In genomic region chr1:52226416-52226815, GRCm38 (mm10) we compare ENCODE assay signal across 28 mouse cellular contexts. TPM values are rescaled to one million over a fixed set of nuclear protein-coding genes. Genes with fewer than 3 reads are reported as not detected.
DNase-seq lines count a peak whose midpoint lies in the region; ATAC-seq and TF ChIP-seq lines count a peak whose summit lies in the region.
"Had no signal": no experiment of that assay in that cellular context is flagged by ENCODE, and none has a peak within 500 bp of the region (broad histone marks: within the 10 kb centered on the region; RNA-seq: fewer than 3 reads in every experiment).

No protein-coding gene starts in this region.

- peaks cover 16% of the 10 kb centered on the region for H3K36me3 ChIP-seq in G1E (replicated peaks)
- peaks cover 24% of the 10 kb centered on the region for H3K36me3 ChIP-seq in heart, adult 2 months (ENCODE audit: control insufficient read depth, insufficient read depth, low read length)
- H3K36me3 ChIP-seq: embryonic facial prominence, embryonic 12.5 days; embryonic facial prominence, embryonic 15.5 days; forebrain, embryonic 15.5 days; heart, embryonic 12.5 days; heart, embryonic 15.5 days had no signal

- ATAC-seq in G1E (ENCODE audit: extremely low read depth, insufficient number of reproducible peaks, low FRiP score, poor library complexity, severe bottlenecking): peak; percentile 37; the same call in 1 of the 2 replicates
- peak; percentile 50 for ATAC-seq in common myeloid progenitor, adult 5-6 weeks (replicated peaks; ENCODE audit: low read depth, poor library complexity, severe bottlenecking)
- peak; percentile 56; the same call in 1 of the 2 replicates for ATAC-seq in monocyte, adult 5-6 weeks (replicated peaks; ENCODE audit: insufficient number of reproducible peaks, low FRiP score, low TSS enrichment, poor library complexity, severe bottlenecking)
- ATAC-seq: activated CD4-positive, CD25-positive, alpha-beta regulatory T cell, adult 4 months; CD4-positive, CD25-positive, alpha-beta regulatory T cell, adult 4 months; forebrain, embryonic 15.5 days; hindbrain, postnatal 0 days; inflammation-experienced regulatory T-cells, adult 6 months; intestine, embryonic 16.5 days had no signal

- H3K27ac ChIP-seq in heart, adult 2 months: no peak overlapping the region
- H3K27ac ChIP-seq: embryonic facial prominence, embryonic 12.5 days; embryonic facial prominence, embryonic 15.5 days; forebrain, embryonic 15.5 days; heart, embryonic 15.5 days; hindbrain, embryonic 14.5 days; hindbrain, postnatal 0 days had no signal

- no peak for TF ChIP-seq EP300 in heart, adult 2 months (IDR thresholded peaks at IDR 0.05; ENCODE audit: insufficient read depth, low read depth, low read length)

- TF ChIP-seq CTCF in G1E (IDR thresholded peaks at IDR 0.05; ENCODE audit: low read depth, low read length): no peak
- no peak for TF ChIP-seq CTCF in heart, adult 2 months (IDR thresholded peaks at IDR 0.05)

- H3K9me3 ChIP-seq in G1E (replicated peaks): no peaks in the 10 kb centered on the region
- H3K9me3 ChIP-seq: embryonic facial prominence, embryonic 12.5 days; embryonic facial prominence, embryonic 15.5 days; forebrain, embryonic 15.5 days; heart, embryonic 12.5 days; heart, embryonic 15.5 days had no signal

- no peak overlapping the region for H3K9ac ChIP-seq in heart, adult 2 months (ENCODE audit: low read depth, low read length)
- H3K9ac ChIP-seq: embryonic facial prominence, embryonic 12.5 days; embryonic facial prominence, embryonic 15.5 days; forebrain, embryonic 15.5 days; heart, embryonic 12.5 days; heart, embryonic 15.5 days; hindbrain, embryonic 14.5 days had no signal

- DNase-seq in 416B (ENCODE audit: low read depth) (peak; percentile 48), G1E (ENCODE audit: low spot score) (no peak)
- no peak for DNase-seq in heart, postnatal 14 days
- no peak for DNase-seq in heart, adult 2 months
- DNase-seq in thymus, postnatal 36 days: no peak
- DNase-seq in cerebellum, postnatal 14 days: no peak
- DNase-seq: adrenal gland, adult 8-10 months; adrenal gland, postnatal 25 days; cerebellum, adult 11-12 months; cerebellum, adult 8-10 months; cerebellum, postnatal 10 days; gastrocnemius, postnatal 10 days; gastrocnemius, postnatal 36 days; heart, postnatal 10 days; heart, postnatal 4 days had no signal

- peaks cover 61% of the 10 kb centered on the region for H3K4me1 ChIP-seq in G1E (ENCODE audit: insufficient read depth, low read depth, low read length)
- peaks cover 6% of the 10 kb centered on the region for H3K4me1 ChIP-seq in heart, adult 2 months (ENCODE audit: control insufficient read depth, insufficient read depth, low read length)

- peaks cover 2% of the 10 kb centered on the region; the same call in 1 of the 2 replicates for H3K79me2 ChIP-seq in heart, adult 2 months (replicated peaks; ENCODE audit: control insufficient read depth, insufficient read depth, low read length)

- no peak for TF ChIP-seq POLR2A in heart, adult 2 months (IDR thresholded peaks at IDR 0.05; ENCODE audit: insufficient read depth, low read depth, low read length)

- intact Hi-C loops in heart, postnatal 14 days (cut with DNase I): no loop called here
- intact Hi-C loops in heart, adult 2 months (cut with DNase I): no loop called here

- no peaks in the 10 kb centered on the region for H3K27me3 ChIP-seq in G1E (ENCODE audit: insufficient read depth, low read length)
- no peaks in the 10 kb centered on the region for H3K27me3 ChIP-seq in heart, adult 2 months (ENCODE audit: control insufficient read depth, insufficient read depth, low read length)
- H3K27me3 ChIP-seq: embryonic facial prominence, embryonic 12.5 days; embryonic facial prominence, embryonic 15.5 days; forebrain, embryonic 15.5 days; heart, embryonic 12.5 days; heart, embryonic 15.5 days had no signal

- no peak overlapping the region for H3K4me3 ChIP-seq in G1E (ENCODE audit: low read depth, low read length)
- no peak overlapping the region for H3K4me3 ChIP-seq in heart, adult 2 months
- H3K4me3 ChIP-seq: embryonic facial prominence, embryonic 12.5 days; embryonic facial prominence, embryonic 15.5 days; forebrain, embryonic 15.5 days; heart, embryonic 12.5 days; heart, embryonic 15.5 days had no signal

RNA-seq across cellular contexts. Expression of gene Gls, which starts 6.6 kb away (rescaled TPM):
- 358 and 359 TPM in 2 replicates for total RNA-seq in G1E (2014; fragmentation: Nextera tagmentation)
- total RNA-seq in G1E (2017): 290 and 311 TPM in 2 replicates
- polyA plus RNA-seq in G1E (2012): 148 and 164 TPM in 2 replicates
- 180 and 205 TPM in 2 replicates for total RNA-seq in common myeloid progenitor, adult 5-6 weeks (2017)
- total RNA-seq in monocyte, adult 5-6 weeks (2017): 354 to 365 TPM (median 355 TPM) in 3 replicates
- total RNA-seq in heart, postnatal 14 days (2021): 10 to 100 TPM; 86.3 to 94.6 TPM
- total RNA-seq in heart, adult 2 months (2021): 10 to 100 TPM; 79.5 to 90.0 TPM
- polyA plus RNA-seq in heart, adult 2 months (2012; rRNA removed): 15.7 and 28.8 TPM in 2 replicates
